Mouse (Mus musculus): ENCODE measurements around the gene Cbx3. TPM values are rescaled to one million over a fixed set of nuclear protein-coding genes. Genes with fewer than 3 reads are reported as not detected.
A peak's percentile ranks its signal among the peaks of the same experiment; 100 is the strongest.

Cbx3 gene
- polyA plus RNA-seq, 1 experiment from 2014 or later, result 156 TPM

DNA sequence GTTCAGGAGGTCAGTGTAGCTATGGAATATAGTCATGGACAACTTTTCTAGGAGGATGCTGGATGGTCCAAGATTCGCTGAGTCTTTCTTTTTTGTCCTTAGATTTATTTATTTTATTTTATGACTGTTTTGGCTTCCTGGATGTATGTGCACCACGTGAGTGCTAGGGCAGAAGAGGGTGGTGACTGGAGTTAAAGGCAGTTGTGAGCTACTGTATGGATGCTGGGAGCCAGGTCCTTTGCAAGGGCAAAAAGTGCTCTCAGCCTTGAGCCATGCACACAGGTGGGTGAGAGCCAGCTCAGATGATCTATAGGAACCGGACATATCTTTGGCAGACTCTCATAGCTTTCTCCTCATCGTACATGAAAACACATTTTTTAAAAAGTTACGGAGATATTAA lies 53.1 kb downstream of the Cbx3 start:
- no peak for DNase-seq (ENCODE audit: low read depth, low spot score)
- H3K27me3 ChIP-seq, result no peaks in the 10 kb centered on the region
- ChIA-PET CTCF (interaction anchor here (1.2 kb wide), 1 partner anchor 14 kb away, joined by 3 read pairs; no protein-coding TSS in a partner anchor), POLR2A (interaction anchor here (0.6 to 0.7 kb wide), 4 partner anchors 21 to 98 kb away, joined by 3 to 6 read pairs (median 4); no protein-coding TSS in a partner anchor)
- TF ChIP-seq CTCF (IDR thresholded peaks at IDR 0.05), result no peak
- in situ Hi-C loops (cut with MboI; ENCODE audit: low pct_unique_long_range_greater_than_20kb), result no loop called here
- no peak for ATAC-seq

DNA sequence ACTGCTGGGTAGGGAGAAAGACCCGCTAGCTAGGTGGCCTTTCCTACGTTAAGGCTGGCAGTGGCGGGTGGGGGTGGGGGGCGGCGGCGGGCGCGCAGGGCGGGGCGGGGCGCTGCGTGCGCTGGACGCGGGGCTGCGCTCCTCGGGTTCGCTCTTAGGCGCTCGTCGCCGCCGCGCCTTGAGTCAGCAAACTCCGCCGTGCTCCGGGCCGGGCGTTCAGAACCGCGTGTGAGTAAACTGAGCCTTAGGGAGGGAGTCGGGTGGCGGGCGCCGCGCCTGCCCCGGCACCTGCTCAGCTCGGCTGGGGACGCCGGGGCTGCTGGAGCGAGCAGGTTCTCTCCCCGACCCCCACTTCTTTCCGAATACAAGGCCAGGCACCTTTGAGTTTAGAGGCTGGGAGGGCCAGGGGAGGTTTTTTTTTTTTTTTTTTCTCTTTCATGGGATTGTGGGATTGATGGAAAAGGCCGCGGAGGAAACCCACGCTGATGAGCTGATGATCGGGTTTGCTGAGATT lies 53.7 kb downstream of the Cbx3 start, which contains the start of gene Snx10:
Gene Snx10 (plus strand): TSS at position 95 of the 514 bp plus-strand sequence.
- ChIA-PET CTCF (interaction anchor here (1.2 kb wide), 1 partner anchor 14 kb away, joined by 3 read pairs; no protein-coding TSS in a partner anchor), POLR2A (interaction anchor here (0.6 to 0.7 kb wide), 3 partner anchors 20 to 98 kb away, joined by 3 to 6 read pairs (median 4); no protein-coding TSS in a partner anchor)
- no peak for DNase-seq (ENCODE audit: low read depth, low spot score)
- in situ Hi-C loops (cut with MboI; ENCODE audit: low pct_unique_long_range_greater_than_20kb), result no loop called here
- no peak for TF ChIP-seq CTCF (IDR thresholded peaks at IDR 0.05)
- ATAC-seq, result peak; percentile 39
- H3K27me3 ChIP-seq, result no peaks in the 10 kb centered on the region

DNA sequence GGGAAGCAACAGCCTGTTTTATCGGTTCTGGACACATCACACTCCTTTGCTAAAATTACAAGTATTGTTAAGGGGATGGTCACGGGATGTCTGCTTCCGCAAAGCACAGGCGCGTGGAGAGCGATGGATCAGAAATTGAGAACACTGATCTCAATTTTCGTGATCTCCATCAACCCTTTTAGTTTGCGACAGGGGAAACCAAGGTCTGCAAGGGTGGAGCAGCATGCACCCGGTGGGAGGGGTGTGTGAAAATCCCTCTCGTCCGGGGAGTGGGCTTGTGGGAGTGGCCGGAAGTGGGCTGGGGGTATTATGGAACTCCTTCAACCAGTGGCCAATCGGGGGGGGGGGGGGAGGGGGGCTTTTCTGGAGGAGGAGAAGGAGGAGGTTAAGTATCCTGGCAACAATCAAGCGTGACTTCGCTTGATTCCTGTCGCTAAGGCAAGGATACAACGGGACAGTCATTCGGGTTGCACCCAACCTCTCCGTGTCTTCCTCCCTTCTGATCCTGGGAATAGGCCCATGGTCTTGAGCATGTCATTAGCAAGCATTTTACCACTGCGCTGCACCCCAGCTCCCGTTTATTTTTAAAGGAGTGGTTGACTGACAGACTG lies 54.3 kb downstream of the Cbx3 start:
- POLR2A ChIA-PET, result no interaction called here
- no peak for TF ChIP-seq CTCF (IDR thresholded peaks at IDR 0.05)
- in situ Hi-C loops (cut with MboI; ENCODE audit: low pct_unique_long_range_greater_than_20kb), result no loop called here
- no peaks in the 10 kb centered on the region for H3K27me3 ChIP-seq
- CTCF ChIA-PET, result no interaction called here
- DNase-seq (ENCODE audit: low read depth, low spot score) (no peak), ATAC-seq (no peak)

DNA sequence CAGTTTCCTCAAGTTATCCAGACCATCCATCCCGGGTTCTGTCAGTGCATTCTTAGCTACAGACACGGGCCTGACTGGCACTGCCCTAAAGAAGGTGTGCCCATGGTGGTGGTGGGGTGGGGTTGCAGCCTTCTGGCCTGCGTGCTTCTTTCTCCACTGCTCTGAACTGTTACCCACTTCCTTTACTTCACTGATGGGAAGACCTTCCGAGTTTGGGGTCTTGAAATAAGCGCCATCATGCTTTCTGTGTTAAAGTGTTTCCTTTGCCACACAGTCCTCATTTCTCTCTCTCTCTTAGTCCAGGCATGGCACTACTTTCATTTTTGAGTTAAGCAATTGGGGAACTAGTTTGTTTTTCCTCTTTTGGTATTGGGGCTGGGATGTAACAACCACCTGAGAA lies 54.8 kb downstream of the Cbx3 start:
- ChIA-PET CTCF (interaction anchor here (0.9 kb wide), 1 partner anchor 141 kb away, joined by 3 read pairs; no protein-coding TSS in a partner anchor), POLR2A (interaction anchor here (0.6 to 0.7 kb wide), 3 partner anchors 46 to 423 kb away, joined by 3 to 4 read pairs (median 3); no protein-coding TSS in a partner anchor)
- in situ Hi-C loops (cut with MboI; ENCODE audit: low pct_unique_long_range_greater_than_20kb), result no loop called here
- TF ChIP-seq CTCF (IDR thresholded peaks at IDR 0.05), result no peak
- ATAC-seq, result no peak
- H3K27me3 ChIP-seq, result no peaks in the 10 kb centered on the region
- DNase-seq (ENCODE audit: low read depth, low spot score), result no peak

DNA sequence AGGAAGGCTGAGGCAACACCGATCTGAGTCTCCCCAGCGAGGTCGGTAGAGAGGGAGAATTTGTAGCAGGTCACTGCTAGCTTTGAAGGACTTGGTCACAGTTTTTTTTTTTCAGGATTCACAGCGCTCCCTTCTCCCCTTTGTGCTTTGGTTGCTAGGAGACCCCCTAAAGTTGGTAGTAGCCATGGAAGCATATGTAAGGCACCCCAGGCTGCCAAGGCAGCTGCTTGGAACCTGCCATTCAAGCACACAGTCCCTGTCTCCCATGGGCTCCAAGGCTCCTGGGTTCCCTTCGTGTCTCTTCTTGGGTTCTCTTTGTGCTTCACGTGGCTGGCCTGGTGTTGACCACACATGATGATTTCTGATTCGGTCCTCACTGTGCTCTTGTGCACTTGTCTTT lies 59.3 kb downstream of the Cbx3 start:
- no peak for TF ChIP-seq CTCF (IDR thresholded peaks at IDR 0.05)
- ChIA-PET CTCF (no interaction called here), POLR2A (interaction anchor here (0.6 kb wide), 1 partner anchor 534 kb away, joined by 3 read pairs; no protein-coding TSS in a partner anchor)
- in situ Hi-C loops (cut with MboI; ENCODE audit: low pct_unique_long_range_greater_than_20kb), result no loop called here
- DNase-seq (ENCODE audit: low read depth, low spot score) (no peak), ATAC-seq (no peak)
- no peaks in the 10 kb centered on the region for H3K27me3 ChIP-seq

Other genes starting within 250 kb of the Cbx3 start
- gene Nfe2l3, start 37.7 kb upstream of the Cbx3 start, polyA plus RNA-seq (2021), result 0.95 TPM
- 1,173 TPM for gene Hnrnpa2b1, start 466 bp upstream of the Cbx3 start, polyA plus RNA-seq (2021)
- 15.8 TPM for gene Snx10, start 53.5 kb downstream of the Cbx3 start, polyA plus RNA-seq (2021)

Data from Patski (cell line).